Mouse (Mus musculus) MEL (cell line): ENCODE data around the gene Syna.

Experiments
- CTCF ChIP-seq, 3 experiments: IDR thresholded peaks in 2 of 3; conservative IDR thresholded peaks in 1 of 3; 2 replicates each; pipeline ENCODE4 v1.5.1; 2011 to 2012; ENCODE audit warnings: low read length in 3 of 3, low read depth in 2 of 3, mild to moderate bottlenecking in 2 of 3, improper control_type of control experiment in 1 of 3, inconsistent platforms in 1 of 3, mixed read lengths in 1 of 3, moderate library complexity in 1 of 3; ENCODE audit not compliant: control insufficient read depth in 1 of 3, insufficient read depth in 1 of 3, poor library complexity in 1 of 3, severe bottlenecking in 1 of 3
- EP300 ChIP-seq, 2 experiments: IDR thresholded peaks; 2 replicates each; pipeline ENCODE4 v1.6.1; 2011; ENCODE audit warnings: improper control_type of control experiment in 2 of 2, low read length in 2 of 2, low read depth in 1 of 2, mild to moderate bottlenecking in 1 of 2
- GATA1 ChIP-seq: IDR thresholded peaks from 2 replicates; pipeline ENCODE4 v1.6.1; 2011; ENCODE audit warnings: low read depth, low read length, improper control_type of control experiment
- JUND ChIP-seq: IDR thresholded peaks from 2 replicates; pipeline ENCODE4 v1.6.1; 2011; ENCODE audit warnings: low read depth, mild to moderate bottlenecking, improper control_type of control experiment, low read length
- MAFK ChIP-seq: IDR thresholded peaks from 2 replicates; pipeline ENCODE4 v1.6.1; 2011; ENCODE audit warnings: low read depth, mild to moderate bottlenecking, low read length, improper control_type of control experiment, borderline replicate concordance
- MAZ ChIP-seq: IDR thresholded peaks from 2 replicates; pipeline ENCODE4 v1.6.1; 2012; ENCODE audit warnings: low read depth, mild to moderate bottlenecking, inconsistent platforms, low read length, improper control_type of control experiment
- MEF2A ChIP-seq: IDR thresholded peaks from 2 replicates; pipeline ENCODE4 v1.6.1; 2014; ENCODE audit warnings: low read depth, mild to moderate bottlenecking, inconsistent platforms, low read length, improper control_type of control experiment; ENCODE audit not compliant: poor library complexity, insufficient replicate concordance, severe bottlenecking; ENCODE audit errors: extremely low read depth
- NELFE ChIP-seq: IDR thresholded peaks from 2 replicates; pipeline ENCODE4 v1.6.1; 2011; ENCODE audit warnings: low read depth, low read length, improper control_type of control experiment
- NRF1 ChIP-seq: IDR thresholded peaks from 2 replicates; pipeline ENCODE4 v1.6.1; 2014; ENCODE audit warnings: low read depth, mild to moderate bottlenecking, inconsistent platforms, low read length, improper control_type of control experiment, moderate library complexity; ENCODE audit not compliant: poor library complexity, insufficient read depth, severe bottlenecking
- POLR2A ChIP-seq, 2 experiments: IDR thresholded peaks; 2 replicates each; pipeline ENCODE4 v1.6.1; 2011 to 2012; ENCODE audit warnings: low read length in 2 of 2, mild to moderate bottlenecking in 2 of 2, control low read depth in 1 of 2, improper control_type of control experiment in 1 of 2, low read depth in 1 of 2, moderate library complexity in 1 of 2; ENCODE audit not compliant: control insufficient read depth in 1 of 2, insufficient read depth in 1 of 2, poor library complexity in 1 of 2
- POLR2AphosphoS2 ChIP-seq: IDR thresholded peaks from 2 replicates; pipeline ENCODE4 v1.6.1; 2011; ENCODE audit warnings: low read length, improper control_type of control experiment
- POLR2AphosphoS5 ChIP-seq: IDR thresholded peaks from 2 replicates; pipeline ENCODE4 v1.6.1; 2012; ENCODE audit warnings: low read depth, borderline replicate concordance, mild to moderate bottlenecking, inconsistent platforms, low read length, moderate library complexity, mixed read lengths
- ZKSCAN1 ChIP-seq: IDR thresholded peaks from 2 replicates; pipeline ENCODE4 v1.6.1; 2012; ENCODE audit warnings: low read depth, mild to moderate bottlenecking, inconsistent platforms, low read length, improper control_type of control experiment, moderate library complexity

- no peak for TF ChIP-seq GATA1
- TF ChIP-seq JUND, result no peak
- TF ChIP-seq CTCF (IDR thresholded peaks at IDR 0.05 in 2 of 3, conservative IDR thresholded peaks at IDR 0.05 in 1 of 3; ENCODE audit: control insufficient read depth in 1 of 3, insufficient read depth in 1 of 3, low read depth in 2 of 3, low read length in 3 of 3, poor library complexity in 1 of 3, severe bottlenecking in 1 of 3), result no peak
- TF ChIP-seq POLR2A (IDR thresholded peaks at IDR 0.05; ENCODE audit: control insufficient read depth in 1 of 2, insufficient read depth in 1 of 2, low read depth in 1 of 2, low read length in 2 of 2, poor library complexity in 1 of 2), result no peak
- no peak for TF ChIP-seq MAZ
- TF ChIP-seq NRF1, result no peak
- no peak for TF ChIP-seq ZKSCAN1
- no peak for TF ChIP-seq POLR2AphosphoS5
- no peak for TF ChIP-seq MEF2A
- TF ChIP-seq EP300 (IDR thresholded peaks at IDR 0.05; ENCODE audit: low read depth in 1 of 2, low read length in 2 of 2), result no peak
- TF ChIP-seq NELFE, result no peak
- TF ChIP-seq POLR2AphosphoS2, result no peak
- TF ChIP-seq MAFK, result no peak
Measured at GRCm38 (mm10) chr5:134523728-134524127, 36.2 kb downstream of the Syna start.
